ENCODE assay signal across 8 mouse cellular contexts in the genomic region with DNA sequence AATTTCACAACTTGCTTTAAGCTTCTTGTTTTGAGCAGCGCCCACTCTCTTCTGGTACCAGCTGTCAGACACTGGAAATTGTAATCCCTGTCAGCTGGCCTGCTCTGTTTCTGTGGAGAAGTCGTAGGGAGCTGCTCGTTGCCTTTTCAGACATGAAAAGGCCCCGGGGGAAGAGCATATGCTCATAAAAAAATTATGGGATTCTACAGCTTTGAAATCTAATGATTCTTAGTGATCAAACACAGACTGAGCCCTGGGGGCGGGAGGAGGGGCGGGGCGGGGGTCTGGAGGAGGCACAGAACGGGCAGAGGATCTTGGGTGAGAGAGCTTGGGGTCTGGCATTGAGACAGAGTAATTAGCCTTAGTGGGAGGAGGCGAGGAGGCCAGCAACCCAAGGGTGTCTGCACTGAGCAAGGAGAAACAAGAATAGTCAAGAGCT.
A peak's percentile ranks its signal among the peaks of the same experiment; 100 is the strongest.
DNase-seq lines count a peak whose midpoint lies in the region; ATAC-seq and TF ChIP-seq lines count a peak whose summit lies in the region.

No protein-coding gene starts in this region.

- intact Hi-C loops in gastrocnemius, postnatal 36 days (cut with DNase I), result loop anchor here (5.0 kb wide), 1 partner anchor 151 kb away; no protein-coding TSS in a partner anchor

- no peaks in the 10 kb centered on the region for H3K36me3 ChIP-seq in lung, embryonic 15.5 days
- H3K36me3 ChIP-seq in forebrain, embryonic 13.5 days (ENCODE audit: poor library complexity, severe bottlenecking), result no peaks in the 10 kb centered on the region
- no peaks in the 10 kb centered on the region for H3K36me3 ChIP-seq in intestine, postnatal 0 days (ENCODE audit: control insufficient read depth, insufficient read depth)
- H3K36me3 ChIP-seq in liver, embryonic 16.5 days (ENCODE audit: control insufficient read depth, insufficient read depth), result no peaks in the 10 kb centered on the region
- H3K36me3 ChIP-seq in stomach, embryonic 14.5 days (ENCODE audit: control insufficient read depth, insufficient read depth, low read length), result no peaks in the 10 kb centered on the region

- H3K4me1 ChIP-seq in lung, embryonic 15.5 days, result peaks cover 5% of the 10 kb centered on the region; the same call in 1 of the 2 replicates
- peaks cover 14% of the 10 kb centered on the region; the same call in 1 of the 2 replicates for H3K4me1 ChIP-seq in forebrain, embryonic 13.5 days
- no peaks in the 10 kb centered on the region for H3K4me1 ChIP-seq in intestine, postnatal 0 days (replicated peaks; ENCODE audit: control insufficient read depth, insufficient read depth, low read length)
- no peaks in the 10 kb centered on the region for H3K4me1 ChIP-seq in liver, embryonic 16.5 days (ENCODE audit: control insufficient read depth, low read depth, low read length)
- H3K4me1 ChIP-seq in stomach, embryonic 14.5 days (ENCODE audit: control insufficient read depth, insufficient read depth, low read length), result no peaks in the 10 kb centered on the region

- DNase-seq in lung, postnatal 36 days, result no peak
- no peak for DNase-seq in gastrocnemius, postnatal 36 days
- no peak for DNase-seq in cerebellum, adult 11-12 months

- H3K27ac ChIP-seq in lung, embryonic 15.5 days, result peak overlapping the region; percentile 55; the same call in 1 of the 2 replicates
- peak overlapping the region; percentile 69 for H3K27ac ChIP-seq in forebrain, embryonic 13.5 days
- no peak overlapping the region for H3K27ac ChIP-seq in intestine, postnatal 0 days (ENCODE audit: low read depth, low read length)
- no peak overlapping the region for H3K27ac ChIP-seq in liver, embryonic 16.5 days (ENCODE audit: low read length)
- H3K27ac ChIP-seq in stomach, embryonic 14.5 days (ENCODE audit: low read length), result peak overlapping the region; percentile 6; the same call in 1 of the 2 replicates

- H3K9me3 ChIP-seq in lung, embryonic 15.5 days, result no peaks in the 10 kb centered on the region
- H3K9me3 ChIP-seq in forebrain, embryonic 13.5 days (replicated peaks), result 0 out of 2 replicates have a peak, but pooled peaks cover 6% of the 10 kb centered on the region
- no peaks in the 10 kb centered on the region for H3K9me3 ChIP-seq in intestine, postnatal 0 days (ENCODE audit: control insufficient read depth)
- no peaks in the 10 kb centered on the region for H3K9me3 ChIP-seq in liver, embryonic 16.5 days (replicated peaks; ENCODE audit: control insufficient read depth, low read length)
- H3K9me3 ChIP-seq in stomach, embryonic 14.5 days (ENCODE audit: control insufficient read depth, low read depth, low read length), result no peaks in the 10 kb centered on the region

- TF ChIP-seq CTCF in intestine, postnatal 0 days (IDR thresholded peaks at IDR 0.05; ENCODE audit: low read depth), result no peak

- H3K9ac ChIP-seq in lung, embryonic 15.5 days, result no peak overlapping the region
- no peak overlapping the region for H3K9ac ChIP-seq in forebrain, embryonic 13.5 days
- no peak overlapping the region for H3K9ac ChIP-seq in intestine, postnatal 0 days (ENCODE audit: low read depth, low read length)
- no peak overlapping the region for H3K9ac ChIP-seq in liver, embryonic 16.5 days (ENCODE audit: low read depth, low read length)
- 0 out of 2 replicates have a peak overlapping the region, but pooled peaks have one; percentile 0 for H3K9ac ChIP-seq in stomach, embryonic 14.5 days (replicated peaks; ENCODE audit: low read depth, low read length)

- peaks cover 80% of the 10 kb centered on the region for H3K27me3 ChIP-seq in lung, embryonic 15.5 days
- H3K27me3 ChIP-seq in forebrain, embryonic 13.5 days, result peaks cover 86% of the 10 kb centered on the region
- H3K27me3 ChIP-seq in intestine, postnatal 0 days (replicated peaks; ENCODE audit: control insufficient read depth, insufficient read depth, low read length), result peaks cover 12% of the 10 kb centered on the region; the same call in 1 of the 2 replicates
- peaks cover 39% of the 10 kb centered on the region for H3K27me3 ChIP-seq in liver, embryonic 16.5 days (ENCODE audit: control insufficient read depth, insufficient read depth, low read depth, low read length)
- 0 out of 2 replicates have a peak, but pooled peaks cover 2% of the 10 kb centered on the region for H3K27me3 ChIP-seq in stomach, embryonic 14.5 days (ENCODE audit: control insufficient read depth, insufficient read depth, low read length)

- peak; percentile 2; the same call in 1 of the 2 replicates for ATAC-seq in lung, embryonic 15.5 days (ENCODE audit: borderline replicate concordance, extremely low read depth, low FRiP score, low TSS enrichment)
- peak; percentile 56 for ATAC-seq in forebrain, embryonic 13.5 days
- no peak for ATAC-seq in intestine, postnatal 0 days
- ATAC-seq in liver, embryonic 16.5 days (ENCODE audit: low read depth), result no peak
- peak; percentile 35; the same call in 1 of the 2 replicates for ATAC-seq in stomach, embryonic 14.5 days (ENCODE audit: insufficient number of reproducible peaks, insufficient read depth, low FRiP score, low read depth)

- 0 out of 2 replicates have a peak overlapping the region, but pooled peaks have one; percentile 4 for H3K4me3 ChIP-seq in lung, embryonic 15.5 days
- peak overlapping the region; percentile 44 for H3K4me3 ChIP-seq in forebrain, embryonic 13.5 days
- no peak overlapping the region for H3K4me3 ChIP-seq in intestine, postnatal 0 days (ENCODE audit: low read depth, low read length)
- no peak overlapping the region for H3K4me3 ChIP-seq in liver, embryonic 16.5 days (ENCODE audit: low read depth, low read length)
- H3K4me3 ChIP-seq in stomach, embryonic 14.5 days (ENCODE audit: low read depth, low read length), result no peak overlapping the region

- peak overlapping the region; percentile 88 for H3K4me2 ChIP-seq in lung, embryonic 15.5 days
- H3K4me2 ChIP-seq in forebrain, embryonic 13.5 days, result peak overlapping the region; percentile 69
- peak overlapping the region; percentile 71 for H3K4me2 ChIP-seq in intestine, postnatal 0 days (replicated peaks; ENCODE audit: low read depth)
- peak overlapping the region; percentile 62; the same call in 1 of the 2 replicates for H3K4me2 ChIP-seq in liver, embryonic 16.5 days (ENCODE audit: low read depth, low read length)
- peak overlapping the region; percentile 67 for H3K4me2 ChIP-seq in stomach, embryonic 14.5 days (replicated peaks; ENCODE audit: low read depth, low read length)

- 7% methylated on average over 9 of the region's 9 CpGs for WGBS in lung, embryonic 15.5 days
- WGBS in forebrain, embryonic 13.5 days, result 9% methylated on average over 9 of the region's 9 CpGs
- 24% methylated on average over 9 of the region's 9 CpGs for WGBS in intestine, postnatal 0 days
- WGBS in liver, embryonic 16.5 days (ENCODE audit: insufficient replicate concordance), result 10% methylated on average over 9 of the region's 9 CpGs
- 12% methylated on average over 9 of the region's 9 CpGs for WGBS in stomach, embryonic 14.5 days

Comparison
In these comparisons a context has a peak if more than half of its experiments do, and no peak if none do; other contexts are left out.
1. ATAC-seq: peak in lung, embryonic 15.5 days (single experiment), forebrain, embryonic 13.5 days (single experiment) and stomach, embryonic 14.5 days (single experiment); none in intestine, postnatal 0 days (single experiment) and liver, embryonic 16.5 days (single experiment).
2. H3K27ac ChIP-seq: peak in lung, embryonic 15.5 days (single experiment), forebrain, embryonic 13.5 days (single experiment) and stomach, embryonic 14.5 days (single experiment); none in intestine, postnatal 0 days (single experiment) and liver, embryonic 16.5 days (single experiment).
3. H3K4me3 ChIP-seq: peak in lung, embryonic 15.5 days (single experiment) and forebrain, embryonic 13.5 days (single experiment); none in intestine, postnatal 0 days (single experiment), liver, embryonic 16.5 days (single experiment) and stomach, embryonic 14.5 days (single experiment).
4. Peak in every context shown above with its lines, with median percentiles within 50 percentile points of each other: H3K4me2 ChIP-seq.